Mouse (Mus musculus): Measurements from ENCODE around the gene Pip5k1c. TPM values are rescaled to one million over a fixed set of nuclear protein-coding genes. Genes with fewer than 3 reads are reported as not detected.

Pip5k1c gene
- polyA plus RNA-seq, 1 experiment from 2014 or later = 41.5 TPM

GRCm38 (mm10) chr10:81330007-81330406 lies 37.2 kb downstream of the Pip5k1c start:
- Histone ChIP-seq H3K27ac (replicated peaks; ENCODE audit: low read depth, low read length) (no peak overlapping the region), H3K36me3 (replicated peaks; ENCODE audit: control insufficient read depth, insufficient read depth, low read depth, low read length) (peaks cover 16% of the 10 kb centered on the region), H3K9ac (replicated peaks; ENCODE audit: low read length) (no peak overlapping the region), H3K4me2 (ENCODE audit: low read depth, low read length) (no peak overlapping the region), H3K4me1 (ENCODE audit: control insufficient read depth, insufficient read depth, low read length) (no peaks in the 10 kb centered on the region; the same call in 1 of the 2 replicates), H3K9me3 (replicated peaks; ENCODE audit: control insufficient read depth, low read length) (no peaks in the 10 kb centered on the region), H3K4me3 (ENCODE audit: low read depth, low read length) (no peak overlapping the region), H3K27me3 (ENCODE audit: control insufficient read depth, insufficient read depth, low read length) (peaks cover 10% of the 10 kb centered on the region; the same call in 1 of the 2 replicates)
- 63% methylated on average over 4 of the region's 4 CpGs for WGBS
- DNase-seq (ENCODE audit: low spot score) (no peak), ATAC-seq (replicated peaks; ENCODE audit: insufficient number of reproducible peaks, low FRiP score, low TSS enrichment, low read depth) (no peak)

GRCm38 (mm10) chr10:81332277-81332676 lies 39.5 kb downstream of the Pip5k1c start:
- Histone ChIP-seq H3K27me3 (ENCODE audit: control insufficient read depth, insufficient read depth, low read length) (peaks cover 10% of the 10 kb centered on the region; the same call in 1 of the 2 replicates), H3K9ac (replicated peaks; ENCODE audit: low read length) (peak overlapping the region; percentile 39), H3K4me3 (ENCODE audit: low read depth, low read length) (peak overlapping the region; percentile 6; the same call in 1 of the 2 replicates), H3K27ac (replicated peaks; ENCODE audit: low read depth, low read length) (no peak overlapping the region), H3K9me3 (replicated peaks; ENCODE audit: control insufficient read depth, low read length) (no peaks in the 10 kb centered on the region), H3K4me1 (ENCODE audit: control insufficient read depth, insufficient read depth, low read length) (peaks cover 5% of the 10 kb centered on the region), H3K4me2 (ENCODE audit: low read depth, low read length) (peak overlapping the region; percentile 19), H3K36me3 (replicated peaks; ENCODE audit: control insufficient read depth, insufficient read depth, low read depth, low read length) (no peaks in the 10 kb centered on the region)
- 10% methylated on average over 29 of the region's 29 CpGs for WGBS
- ATAC-seq (replicated peaks; ENCODE audit: insufficient number of reproducible peaks, low FRiP score, low TSS enrichment, low read depth) (no peak), DNase-seq (ENCODE audit: low spot score) (no peak)

GRCm38 (mm10) chr10:81334324-81334723 lies 41.6 kb downstream of the Pip5k1c start:
- no peaks in the 10 kb centered on the region for H3K36me3 ChIP-seq (replicated peaks; ENCODE audit: control insufficient read depth, insufficient read depth, low read depth, low read length)
- H3K4me2 ChIP-seq (ENCODE audit: low read depth, low read length) = no peak overlapping the region
- peaks cover 5% of the 10 kb centered on the region for H3K4me1 ChIP-seq (ENCODE audit: control insufficient read depth, insufficient read depth, low read length)
- H3K9ac ChIP-seq (replicated peaks; ENCODE audit: low read length) = no peak overlapping the region
- H3K4me3 ChIP-seq (ENCODE audit: low read depth, low read length) = no peak overlapping the region
- ATAC-seq (replicated peaks; ENCODE audit: insufficient number of reproducible peaks, low FRiP score, low TSS enrichment, low read depth) (no peak), DNase-seq (ENCODE audit: low spot score) (no peak)
- no peak overlapping the region for H3K27ac ChIP-seq (replicated peaks; ENCODE audit: low read depth, low read length)
- H3K27me3 ChIP-seq (ENCODE audit: control insufficient read depth, insufficient read depth, low read length) = peaks cover 10% of the 10 kb centered on the region; the same call in 1 of the 2 replicates
- 63% methylated on average over 11 of the region's 11 CpGs for WGBS
- no peaks in the 10 kb centered on the region for H3K9me3 ChIP-seq (replicated peaks; ENCODE audit: control insufficient read depth, low read length)

- WGBS = 35% methylated on average over 18 of the region's 19 CpGs
- peak; percentile 44; the same call in 1 of the 2 replicates for ATAC-seq (replicated peaks; ENCODE audit: insufficient number of reproducible peaks, low FRiP score, low TSS enrichment, low read depth)
- H3K9ac ChIP-seq (replicated peaks; ENCODE audit: low read length) = peak overlapping the region; percentile 18
Measured at GRCm38 (mm10) chr10:81335393-81336340, 42.9 kb downstream of the Pip5k1c start.

GRCm38 (mm10) chr10:81336558-81336957 lies 43.8 kb downstream of the Pip5k1c start:
- 92% methylated on average over 4 of the region's 4 CpGs for WGBS
- Histone ChIP-seq H3K4me2 (ENCODE audit: low read depth, low read length) (no peak overlapping the region), H3K27ac (replicated peaks; ENCODE audit: low read depth, low read length) (no peak overlapping the region), H3K4me3 (ENCODE audit: low read depth, low read length) (no peak overlapping the region), H3K36me3 (replicated peaks; ENCODE audit: control insufficient read depth, insufficient read depth, low read depth, low read length) (no peaks in the 10 kb centered on the region), H3K4me1 (ENCODE audit: control insufficient read depth, insufficient read depth, low read length) (peaks cover 5% of the 10 kb centered on the region), H3K9me3 (replicated peaks; ENCODE audit: control insufficient read depth, low read length) (no peaks in the 10 kb centered on the region), H3K27me3 (ENCODE audit: control insufficient read depth, insufficient read depth, low read length) (peaks cover 16% of the 10 kb centered on the region; the same call in 1 of the 2 replicates), H3K9ac (replicated peaks; ENCODE audit: low read length) (no peak overlapping the region)
- ATAC-seq (replicated peaks; ENCODE audit: insufficient number of reproducible peaks, low FRiP score, low TSS enrichment, low read depth) = no peak
- no peak for DNase-seq (ENCODE audit: low spot score)

More at GRCm38 (mm10) chr10:81335393-81336340, 42.9 kb downstream of the Pip5k1c start:
- no peaks in the 10 kb centered on the region for H3K9me3 ChIP-seq (replicated peaks; ENCODE audit: control insufficient read depth, low read length)
- H3K4me1 ChIP-seq (ENCODE audit: control insufficient read depth, insufficient read depth, low read length) = peaks cover 5% of the 10 kb centered on the region
- no peak overlapping the region for H3K27ac ChIP-seq (replicated peaks; ENCODE audit: low read depth, low read length)
- no peak overlapping the region; the same call in 1 of the 2 replicates for H3K4me2 ChIP-seq (ENCODE audit: low read depth, low read length)
- peaks cover 10% of the 10 kb centered on the region; the same call in 1 of the 2 replicates for H3K27me3 ChIP-seq (ENCODE audit: control insufficient read depth, insufficient read depth, low read length)
- no peaks in the 10 kb centered on the region for H3K36me3 ChIP-seq (replicated peaks; ENCODE audit: control insufficient read depth, insufficient read depth, low read depth, low read length)
- peak; percentile 45 for DNase-seq (ENCODE audit: low spot score)
- no peak overlapping the region for H3K4me3 ChIP-seq (ENCODE audit: low read depth, low read length)

- H3K36me3 ChIP-seq (replicated peaks; ENCODE audit: control insufficient read depth, insufficient read depth, low read depth, low read length) = no peaks in the 10 kb centered on the region; the same call in 1 of the 2 replicates
- H3K4me2 ChIP-seq (ENCODE audit: low read depth, low read length) = no peak overlapping the region
- H3K27ac ChIP-seq (replicated peaks; ENCODE audit: low read depth, low read length) = no peak overlapping the region
- H3K4me3 ChIP-seq (ENCODE audit: low read depth, low read length) = no peak overlapping the region
- H3K9me3 ChIP-seq (replicated peaks; ENCODE audit: control insufficient read depth, low read length) = no peaks in the 10 kb centered on the region
- ATAC-seq (replicated peaks; ENCODE audit: insufficient number of reproducible peaks, low FRiP score, low TSS enrichment, low read depth) (no peak), DNase-seq (ENCODE audit: low spot score) (no peak)
- no peak overlapping the region for H3K9ac ChIP-seq (replicated peaks; ENCODE audit: low read length)
- peaks cover 6% of the 10 kb centered on the region; the same call in 1 of the 2 replicates for H3K4me1 ChIP-seq (ENCODE audit: control insufficient read depth, insufficient read depth, low read length)
- peaks cover 34% of the 10 kb centered on the region for H3K27me3 ChIP-seq (ENCODE audit: control insufficient read depth, insufficient read depth, low read length)
- 35% methylated on average over 17 of the region's 17 CpGs for WGBS
Measured at GRCm38 (mm10) chr10:81340551-81341332, 48.0 kb downstream of the Pip5k1c start.

GRCm38 (mm10) chr10:81341333-81341949 lies 48.7 kb downstream of the Pip5k1c start:
- Histone ChIP-seq H3K27ac (replicated peaks; ENCODE audit: low read depth, low read length) (no peak overlapping the region), H3K27me3 (ENCODE audit: control insufficient read depth, insufficient read depth, low read length) (peaks cover 34% of the 10 kb centered on the region), H3K4me2 (ENCODE audit: low read depth, low read length) (no peak overlapping the region), H3K9me3 (replicated peaks; ENCODE audit: control insufficient read depth, low read length) (no peaks in the 10 kb centered on the region), H3K9ac (replicated peaks; ENCODE audit: low read length) (no peak overlapping the region), H3K4me1 (ENCODE audit: control insufficient read depth, insufficient read depth, low read length) (peaks cover 6% of the 10 kb centered on the region; the same call in 1 of the 2 replicates), H3K36me3 (replicated peaks; ENCODE audit: control insufficient read depth, insufficient read depth, low read depth, low read length) (no peaks in the 10 kb centered on the region; the same call in 1 of the 2 replicates), H3K4me3 (ENCODE audit: low read depth, low read length) (no peak overlapping the region)
- ATAC-seq (replicated peaks; ENCODE audit: insufficient number of reproducible peaks, low FRiP score, low TSS enrichment, low read depth) (no peak), DNase-seq (ENCODE audit: low spot score) (peak; percentile 75)
- WGBS = 33% methylated on average over 16 of the region's 16 CpGs
